Mouse (Mus musculus) small intestine, adult 2 months (tissue): ENCODE measurements around the gene Hs6st3.

Experiments
- CTCF ChIP-seq: fragments of 200-500 bp; IDR thresholded peaks from 2 replicates; pipeline ENCODE4 v1.5.1; 2012; ENCODE audit warnings: low read depth, mild to moderate bottlenecking, control low read depth, inconsistent platforms, low read length, moderate library complexity, mixed read lengths; ENCODE audit not compliant: insufficient replicate concordance, insufficient read length; ENCODE audit errors: extremely low read depth
- POLR2A ChIP-seq: fragments of 200-500 bp; IDR thresholded peaks from 2 replicates; pipeline ENCODE4 v1.6.1; 2012; ENCODE audit warnings: low read depth, mild to moderate bottlenecking, control low read depth, inconsistent platforms, low read length, moderate library complexity

DNA sequence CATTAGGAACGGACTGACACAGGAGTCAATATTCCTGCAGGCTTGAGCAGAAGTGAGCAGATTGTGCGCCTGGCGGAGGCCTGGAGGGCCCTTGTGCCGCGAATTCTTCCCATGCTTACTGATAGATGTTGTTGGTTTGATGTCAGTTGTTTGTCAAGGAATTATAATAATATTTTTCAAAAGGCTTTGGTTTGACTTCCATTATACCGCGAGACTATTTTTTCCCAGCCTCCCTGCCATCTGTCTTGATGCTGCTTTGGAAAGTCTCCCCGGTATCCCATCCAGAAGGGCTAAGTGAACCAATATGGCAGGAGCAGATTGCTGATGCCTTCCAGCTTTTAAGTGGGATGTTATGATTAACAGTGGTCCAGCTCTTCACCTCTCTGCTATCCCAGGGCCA is 651.3 kb downstream of the Hs6st3 start:
- no peak for TF ChIP-seq CTCF
- no peak for TF ChIP-seq POLR2A
